Mouse (Mus musculus) embryonic stem cell, embryonic (primary cell): ENCODE measurements at regions not wholly inside any gene's neighbourhood (a gene's known extent, or its start where the extent isn't known, plus 50 kb on each side); places are given as distances from the start of the nearest gene placed in this dataset.

Source experiments
- CTCF ChIA-PET, 4 experiments: fragments of 300-600 bp in 2 of 4; fragments of 350-600 bp in 2 of 4; sonication (Branson Sonifier 250); formaldehyde crosslinking; loops; one replicate each; lab custom pipeline; 2022; ENCODE audit warnings: inconsistent platforms in 2 of 4; lab: Charles Lee
- POLR2A ChIA-PET, 4 experiments: fragments of 300-600 bp in 2 of 4; fragments of 350-600 bp in 2 of 4; sonication (Branson Sonifier 250); formaldehyde crosslinking; loops; one replicate each; lab custom pipeline; 2022; ENCODE audit warnings: antibody characterized with exemption in 4 of 4, inconsistent platforms in 1 of 4; lab: Charles Lee

DNA sequence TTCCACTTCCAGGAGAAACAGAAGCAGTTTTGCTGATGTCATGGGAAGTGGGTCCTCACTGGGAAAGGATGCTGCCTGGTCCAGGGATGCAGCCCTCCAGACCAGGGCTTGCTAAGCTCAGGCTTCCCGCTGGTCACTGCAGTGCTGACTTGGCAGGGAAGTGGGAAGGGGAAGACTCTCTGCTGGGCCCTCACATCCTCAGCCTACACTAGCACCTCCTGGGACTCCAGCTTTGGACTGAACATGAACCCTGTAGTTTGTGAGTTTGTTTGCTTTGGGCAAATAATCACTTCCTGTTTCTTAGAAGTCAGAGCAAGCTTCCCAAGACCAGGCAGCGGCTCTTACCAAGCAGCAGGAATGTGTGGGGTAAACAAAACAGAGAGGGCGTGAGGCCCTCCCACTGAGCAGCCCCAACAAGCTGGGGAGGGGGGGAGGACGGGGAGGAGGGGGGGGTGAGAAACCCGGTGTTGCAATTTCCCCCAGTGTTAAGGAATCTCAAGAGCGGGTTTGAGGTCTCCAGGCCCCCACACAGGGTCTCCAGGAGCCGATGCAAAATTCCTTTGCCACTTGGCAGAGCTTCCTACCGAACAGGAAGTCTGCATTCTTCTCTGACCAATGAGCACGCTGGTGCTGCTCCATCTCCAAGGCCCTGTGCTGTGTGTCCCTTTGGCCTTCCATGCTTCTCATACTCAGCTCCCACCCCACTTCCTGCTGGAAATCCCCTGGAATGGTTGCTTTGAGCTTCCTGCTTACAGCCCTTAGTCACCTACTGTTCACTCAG, 367.7 kb upstream of the Smim15 start:
- POLR2A ChIA-PET = interaction anchor here in 3 of 4 experiments (0.6 to 1.7 kb wide), 18 partner anchors 10 to 640 kb away, joined by 3 to 7 read pairs (median 3); partner anchors contain the start of gene Depdc1b (in 1 of the 3)
- CTCF ChIA-PET = interaction anchor here in 3 of 4 experiments (0.7 to 0.8 kb wide), 4 partner anchors 27 to 1237 kb away, joined by 3 to 8 read pairs (median 3); no protein-coding TSS in a partner anchor

DNA sequence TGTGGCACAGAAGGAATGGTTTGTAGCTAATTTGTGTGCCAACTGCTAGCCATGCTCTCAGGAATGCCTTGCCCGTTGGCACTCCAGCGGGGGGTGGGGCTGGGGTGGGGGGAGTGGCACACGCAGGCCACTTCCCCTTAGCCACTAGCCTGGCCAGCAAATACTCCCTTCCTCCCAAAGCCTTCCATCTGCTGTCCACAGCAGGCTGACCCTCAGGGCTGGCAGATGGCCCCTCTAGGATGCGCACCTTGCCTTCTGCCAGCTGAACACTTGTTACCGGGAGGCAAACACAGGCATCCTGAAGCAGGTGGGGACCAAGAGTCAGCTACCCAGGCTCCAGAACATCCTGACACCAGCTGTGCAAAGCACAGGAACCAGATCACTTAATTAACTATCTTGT, 372.1 kb upstream of the Smim15 start:
- POLR2A ChIA-PET = no interaction called here
- CTCF ChIA-PET = no interaction called here

GRCm38 (mm10) chr13:107668509-107668908, 375.7 kb upstream of the Smim15 start:
- POLR2A ChIA-PET = no interaction called here
- CTCF ChIA-PET = no interaction called here

- ChIA-PET POLR2A (interaction anchor here in 1 of 4 experiments (0.6 kb wide), 1 partner anchor 27 kb away, joined by 8 read pairs; no protein-coding TSS in a partner anchor), CTCF (no interaction called here)
Observed at GRCm38 (mm10) chr13:107665775-107666174, 378.5 kb upstream of the Smim15 start.

DNA sequence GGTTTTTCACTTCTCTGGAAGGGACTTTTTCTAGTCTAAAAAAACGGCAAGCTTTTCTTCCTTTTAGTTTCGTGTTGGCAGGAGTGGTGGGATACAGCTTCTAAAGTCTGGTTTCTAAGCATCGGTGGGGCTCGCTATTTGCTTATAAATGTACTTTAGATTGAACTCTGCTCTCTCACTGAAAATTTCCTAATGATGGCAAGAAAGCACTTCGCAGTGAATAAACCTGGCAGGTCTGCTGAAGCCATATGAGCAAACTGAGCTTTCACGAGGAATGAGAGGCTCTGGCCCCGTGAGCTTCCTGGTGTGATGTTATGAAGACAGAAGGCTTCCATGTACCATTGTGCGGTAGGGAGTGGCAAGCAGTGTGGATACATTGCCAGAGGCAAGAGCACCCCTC, 380.0 kb upstream of the Smim15 start:
- CTCF ChIA-PET = no interaction called here
- POLR2A ChIA-PET = interaction anchor here in 3 of 4 experiments (0.6 to 1.5 kb wide), 11 partner anchors 9 to 485 kb away, joined by 3 to 7 read pairs (median 3); no protein-coding TSS in a partner anchor

GRCm38 (mm10) chr13:107663745-107664144, 380.5 kb upstream of the Smim15 start:
- ChIA-PET POLR2A (interaction anchor here in 3 of 4 experiments (0.8 to 1.5 kb wide), 10 partner anchors 10 to 486 kb away, joined by 3 to 7 read pairs (median 4); no protein-coding TSS in a partner anchor), CTCF (no interaction called here)

DNA sequence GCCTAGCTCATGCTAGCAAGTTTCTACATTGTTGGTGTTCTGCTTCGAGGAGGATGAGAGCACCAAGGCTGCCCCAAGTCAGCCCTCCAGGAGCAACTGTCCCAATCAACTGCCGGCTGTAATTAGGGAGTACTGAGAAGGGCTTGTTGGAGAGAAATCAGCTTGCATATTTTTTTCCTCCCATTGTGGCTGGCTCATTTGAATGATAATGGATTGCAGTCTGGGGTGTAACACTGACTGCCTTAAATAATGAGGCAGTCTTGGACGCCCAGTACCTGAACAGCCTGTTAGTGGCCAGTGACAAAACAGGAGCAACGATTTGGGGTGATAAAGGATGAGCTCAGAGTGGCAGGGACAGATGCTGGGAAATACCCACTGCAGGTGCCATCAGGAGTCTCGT, 382.8 kb upstream of the Smim15 start:
- ChIA-PET POLR2A (interaction anchor here in 3 of 4 experiments (0.5 to 1.5 kb wide), 5 partner anchors 10 to 65 kb away, joined by 3 to 4 read pairs (median 4); no protein-coding TSS in a partner anchor), CTCF (no interaction called here)

DNA sequence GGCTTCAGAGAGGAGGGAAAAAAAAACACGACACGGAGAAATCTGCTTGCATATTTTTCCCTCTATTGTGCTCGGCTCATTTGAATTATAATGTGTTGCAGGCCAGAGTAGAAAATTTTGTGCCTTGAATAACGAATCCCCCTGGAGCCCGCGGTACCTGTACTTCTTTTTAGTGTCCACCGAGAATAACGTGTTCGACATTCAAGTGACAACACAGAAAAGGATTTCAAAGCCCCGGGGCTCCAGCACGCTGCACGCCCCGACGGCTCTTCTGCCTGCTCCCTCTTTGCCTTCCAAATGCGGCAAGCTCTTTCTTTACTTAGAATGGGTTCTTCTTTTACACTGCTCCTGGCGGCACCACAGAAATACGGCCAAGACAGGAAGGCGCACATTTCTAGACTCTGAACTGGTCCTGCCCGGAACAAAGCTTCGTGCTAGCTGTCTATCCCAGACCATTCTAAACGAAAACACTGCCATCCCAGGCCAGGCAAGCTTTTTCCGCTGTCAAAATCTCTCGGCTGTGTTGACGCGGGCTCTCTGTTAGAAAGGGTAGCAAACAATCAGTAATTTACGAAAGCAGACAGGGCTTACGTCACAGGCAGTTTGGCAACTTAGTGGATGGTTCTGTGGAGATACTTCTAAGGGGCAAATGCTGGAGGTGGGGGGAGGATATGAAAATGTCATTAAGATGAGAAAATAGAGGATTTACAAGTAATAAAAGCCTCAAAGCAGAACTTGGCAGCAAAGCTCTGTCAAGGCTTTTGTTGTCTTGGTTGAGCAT, 398.2 kb upstream of the Smim15 start:
- ChIA-PET CTCF (interaction anchor here in 2 of 4 experiments (0.7 kb wide), 2 partner anchors 19 to 31 kb away, joined by 3 read pairs; no protein-coding TSS in a partner anchor), POLR2A (interaction anchor here in 1 of 4 experiments (1.1 to 1.2 kb wide), 2 partner anchors 13 to 18 kb away, joined by 3 to 4 read pairs; no protein-coding TSS in a partner anchor)

- CTCF ChIA-PET = no interaction called here
- POLR2A ChIA-PET = interaction anchor here in 1 of 4 experiments (1.2 kb wide), 1 partner anchor 19 kb away, joined by 4 read pairs; no protein-coding TSS in a partner anchor
Observed at GRCm38 (mm10) chr13:107645121-107645864, 399.0 kb upstream of the Smim15 start.

DNA sequence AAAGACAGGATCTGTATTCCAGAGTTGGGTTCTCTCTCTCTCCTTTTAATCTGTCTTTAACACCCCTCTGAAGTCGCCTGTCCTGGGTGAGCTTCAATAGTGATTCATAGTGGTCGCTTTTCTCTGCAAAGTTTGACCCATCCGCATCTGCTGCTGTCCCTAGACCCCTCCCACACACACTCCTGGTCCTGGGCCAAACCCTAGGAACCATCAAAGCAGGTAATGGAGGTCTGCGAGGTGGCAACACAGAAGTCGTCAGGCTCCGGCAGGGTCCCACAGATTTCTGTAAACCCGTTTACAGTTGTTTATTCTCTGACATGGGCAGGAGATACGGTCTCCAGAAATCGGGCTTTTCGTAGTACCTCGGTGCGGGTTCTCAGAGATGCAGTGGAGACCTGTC, 399.5 kb upstream of the Smim15 start:
- POLR2A ChIA-PET = no interaction called here
- CTCF ChIA-PET = no interaction called here

GRCm38 (mm10) chr13:107641926-107642657, 402.2 kb upstream of the Smim15 start:
- ChIA-PET POLR2A (no interaction called here), CTCF (no interaction called here)

DNA sequence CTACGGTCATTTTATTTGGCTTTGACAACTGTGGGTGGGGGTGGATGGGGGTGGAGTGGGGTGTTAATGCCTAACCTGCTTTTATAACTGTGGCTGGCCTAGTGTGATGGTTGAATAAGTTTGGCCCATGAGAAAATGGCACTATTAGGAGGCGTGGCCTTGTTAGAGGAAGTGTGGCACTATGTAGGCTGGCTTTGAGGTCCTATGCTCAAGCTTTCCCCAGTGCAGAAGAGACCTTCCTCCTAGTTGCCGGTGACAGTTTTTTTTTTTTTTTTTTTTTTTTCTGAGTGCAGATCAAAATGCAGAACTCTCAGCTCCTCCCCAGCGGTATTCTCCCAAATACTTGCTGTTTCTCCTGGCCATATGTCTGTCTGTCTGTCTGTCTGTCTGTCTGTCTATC, 404.6 kb upstream of the Smim15 start:
- ChIA-PET POLR2A (interaction anchor here in 3 of 4 experiments (0.6 to 0.7 kb wide), 3 partner anchors 26 to 468 kb away, joined by 3 to 8 read pairs (median 4); no protein-coding TSS in a partner anchor), CTCF (no interaction called here)

GRCm38 (mm10) chr13:107637269-107637668, 407.0 kb upstream of the Smim15 start:
- ChIA-PET POLR2A (no interaction called here), CTCF (no interaction called here)

GRCm38 (mm10) chr13:107635114-107635513, 409.1 kb upstream of the Smim15 start:
- POLR2A ChIA-PET = interaction anchor here in 1 of 4 experiments (1.2 kb wide), 1 partner anchor 91 kb away, joined by 4 read pairs; no protein-coding TSS in a partner anchor
- CTCF ChIA-PET = no interaction called here

DNA sequence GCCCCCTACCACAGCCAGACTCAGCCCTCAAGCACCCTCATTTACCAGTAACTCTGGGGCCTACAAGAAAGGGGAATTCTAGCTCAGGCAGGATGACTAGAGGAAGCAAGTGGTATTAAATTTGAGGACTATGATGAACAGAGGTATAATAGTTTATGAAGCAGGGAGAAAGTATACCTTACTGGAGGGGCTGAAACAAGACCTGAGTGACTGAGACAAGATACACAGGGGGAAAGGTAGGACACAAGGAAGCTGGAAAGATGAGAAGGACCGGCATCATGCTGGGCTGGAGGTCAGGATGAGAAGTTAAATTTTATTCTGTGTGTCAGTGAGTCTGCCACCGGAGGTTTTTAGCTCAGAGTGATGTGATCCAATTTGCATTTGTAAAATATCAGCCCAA, 417.2 kb upstream of the Smim15 start:
- POLR2A ChIA-PET = interaction anchor here in 1 of 4 experiments (0.9 kb wide), 1 partner anchor 26 kb away, joined by 4 read pairs; no protein-coding TSS in a partner anchor

DNA sequence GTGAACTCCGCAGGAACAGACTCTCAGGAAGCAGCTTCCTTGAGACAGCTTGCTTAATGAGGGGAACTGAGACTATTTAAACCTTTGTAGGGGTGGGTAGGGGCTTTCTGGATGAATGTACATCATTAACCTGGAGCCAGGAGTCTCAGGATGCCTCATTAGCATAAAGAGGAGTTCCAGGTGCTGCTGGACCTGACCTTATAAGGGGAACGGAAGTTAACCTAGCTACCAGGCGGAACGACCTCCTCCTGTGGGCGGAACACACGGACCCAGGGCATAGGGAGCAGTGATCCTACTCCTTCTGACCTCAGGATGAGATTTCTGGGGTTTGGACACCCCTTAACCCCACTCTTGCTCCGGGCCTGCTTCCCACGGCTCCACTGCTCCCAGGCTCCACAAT, 417.6 kb upstream of the Smim15 start:
- ChIA-PET POLR2A (no interaction called here), CTCF (interaction anchor here in 1 of 4 experiments (0.6 kb wide), 1 partner anchor 19 kb away, joined by 3 read pairs; no protein-coding TSS in a partner anchor)

More for the DNA sequence above, 417.2 kb upstream of the Smim15 start:
- CTCF ChIA-PET = no interaction called here

GRCm38 (mm10) chr13:107621337-107621736, 422.9 kb upstream of the Smim15 start:
- ChIA-PET POLR2A (no interaction called here), CTCF (no interaction called here)

GRCm38 (mm10) chr13:107620887-107621286, 423.4 kb upstream of the Smim15 start:
- CTCF ChIA-PET = no interaction called here
- POLR2A ChIA-PET = no interaction called here
